Mouse (Mus musculus) hindbrain, embryonic 16.5 days (tissue): ENCODE data around the gene Mroh2a. TPM values are rescaled to one million over a fixed set of nuclear protein-coding genes. Genes with fewer than 3 reads are reported as not detected.

Experiments
- ATAC-seq: fragments of 200-750 bp; cut with Nextera tagmentation; 2 replicates; pipeline ENCODE4 v1.8.0; 2017; ENCODE audit warnings: moderate TSS enrichment, moderate library complexity
- H3K27ac ChIP-seq: fragments of 300-500 bp; sonication (generic); 2 replicates; pipeline ENCODE4 v1.5.1; 2014; ENCODE audit warnings: low read depth, mild to moderate bottlenecking, control low read depth, low read length, moderate library complexity
- H3K27me3 ChIP-seq: fragments of 300-500 bp; sonication (generic); replicated peaks from 2 replicates; pipeline ENCODE4 v1.6.1; 2014; ENCODE audit warnings: low read length; ENCODE audit not compliant: control insufficient read depth, insufficient read depth
- H3K36me3 ChIP-seq: fragments of 300-500 bp; sonication (generic); 2 replicates; pipeline ENCODE4 v1.6.1; 2014; ENCODE audit warnings: mild to moderate bottlenecking, low read length, moderate library complexity, mixed read lengths; ENCODE audit not compliant: control insufficient read depth, insufficient read depth
- H3K4me1 ChIP-seq: fragments of 300-500 bp; sonication (generic); 2 replicates; pipeline ENCODE4 v1.6.1; 2014; ENCODE audit warnings: low read depth, low read length; ENCODE audit not compliant: control insufficient read depth, insufficient read depth
- H3K4me2 ChIP-seq: fragments of 300-500 bp; sonication (generic); 2 replicates; pipeline ENCODE4 v1.6.1; 2014; ENCODE audit warnings: mild to moderate bottlenecking, low read length, control low read depth, moderate library complexity
- H3K4me3 ChIP-seq: fragments of 300-500 bp; sonication (generic); 2 replicates; pipeline ENCODE4 v1.5.1; 2014; ENCODE audit warnings: mild to moderate bottlenecking, low read length, control low read depth, moderate library complexity
- H3K9ac ChIP-seq: fragments of 300-500 bp; sonication (generic); 2 replicates; pipeline ENCODE4 v1.6.1; 2014; ENCODE audit warnings: low read depth, mild to moderate bottlenecking, control low read depth, low read length, moderate library complexity
- H3K9me3 ChIP-seq: fragments of 300-500 bp; sonication (generic); 2 replicates; pipeline ENCODE4 v1.6.1; 2014; ENCODE audit warnings: mild to moderate bottlenecking, low read length, moderate library complexity; ENCODE audit not compliant: control insufficient read depth
- WGBS: fragments of 180-500 bp; shearing (Covaris S2); extraction: QIAGEN DNeasy Blood & Tissue Kit; methylation state at CpG from one replicate; pipeline ENCODE4 v1.1.7; 2014; 5-methylcytosine and 5-hydroxymethylcytosine counted together
- polyA plus RNA-seq: library from polyadenylated mRNA; unstranded; fragments of >200 nt; fragmentation: Nextera tagmentation; extraction: Ambion mirVana; gene quantifications from 2 replicates; pipeline ENCODE4 v1.2.1, GENCODE M21; 2015

Gene Mroh2a
- polyA plus RNA-seq, 1 experiment from 2014 or later, result 0.45 TPM

DNA sequence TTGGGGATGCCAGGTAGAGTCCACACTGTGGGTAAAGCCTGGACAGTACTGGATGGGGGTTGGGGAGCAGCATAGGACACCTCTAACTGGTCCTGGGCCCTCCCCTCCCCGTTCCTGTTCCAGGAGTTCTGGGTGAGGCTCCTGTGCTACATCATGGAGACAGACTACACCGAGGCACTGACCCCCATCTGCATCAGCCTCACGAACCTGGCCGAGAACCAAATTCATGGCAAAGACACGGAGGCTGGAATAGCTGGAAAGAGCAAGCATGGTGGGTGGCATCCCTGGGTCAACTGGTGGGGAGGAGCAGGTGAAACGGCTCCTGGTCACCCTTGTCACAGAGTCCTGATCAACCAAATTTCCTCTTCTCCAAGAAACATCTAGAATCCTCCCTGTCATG, 12.0 kb downstream of the Mroh2a start:
- Histone ChIP-seq H3K9me3 (peaks cover 92% of the 10 kb centered on the region), H3K27me3 (no peaks in the 10 kb centered on the region), H3K4me3 (no peak overlapping the region), H3K36me3 (no peaks in the 10 kb centered on the region), H3K27ac (no peak overlapping the region), H3K4me2 (no peak overlapping the region), H3K9ac (no peak overlapping the region), H3K4me1 (no peaks in the 10 kb centered on the region)
- 0 out of 2 replicates have a peak, but pooled peaks have one; percentile 5 for ATAC-seq
- 81% methylated on average over 6 of the region's 6 CpGs for WGBS

- H3K9ac ChIP-seq, result no peak overlapping the region
- no peak overlapping the region for H3K4me2 ChIP-seq
- no peak overlapping the region for H3K4me3 ChIP-seq
- peaks cover 90% of the 10 kb centered on the region for H3K9me3 ChIP-seq
- 77% methylated on average over 5 of the region's 5 CpGs for WGBS
- no peaks in the 10 kb centered on the region for H3K36me3 ChIP-seq
- no peak for ATAC-seq
- no peaks in the 10 kb centered on the region for H3K27me3 ChIP-seq
- H3K27ac ChIP-seq, result no peak overlapping the region
- H3K4me1 ChIP-seq, result no peaks in the 10 kb centered on the region
These were observed 13.3 kb downstream of the Mroh2a start for GRCm38 (mm10) chr1:88240072-88240471.

DNA sequence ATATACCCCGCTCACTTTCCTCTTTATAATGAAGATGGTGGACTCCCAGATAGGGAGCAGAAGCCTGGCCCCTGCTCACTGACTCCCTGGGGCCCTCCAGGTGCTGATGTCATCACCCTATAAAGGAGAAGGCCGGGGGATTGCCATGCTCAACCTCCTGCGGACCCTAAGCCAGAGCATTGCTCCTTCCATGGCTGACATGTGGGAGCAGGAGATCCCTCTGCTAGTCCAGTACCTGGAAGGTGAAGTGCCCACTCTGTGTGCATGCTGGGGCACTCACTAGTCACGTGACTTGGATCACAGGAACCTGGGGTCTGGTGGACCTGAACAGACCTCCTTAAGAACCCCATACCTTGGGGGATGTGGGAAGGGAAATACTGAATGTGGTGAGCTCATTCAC, 13.8 kb downstream of the Mroh2a start:
- Histone ChIP-seq H3K27ac (no peak overlapping the region), H3K9me3 (peaks cover 90% of the 10 kb centered on the region), H3K27me3 (no peaks in the 10 kb centered on the region), H3K9ac (no peak overlapping the region), H3K4me3 (no peak overlapping the region), H3K4me2 (no peak overlapping the region), H3K4me1 (no peaks in the 10 kb centered on the region), H3K36me3 (no peaks in the 10 kb centered on the region)
- no peak for ATAC-seq
- WGBS, result 75% methylated on average over 4 of the region's 4 CpGs

DNA sequence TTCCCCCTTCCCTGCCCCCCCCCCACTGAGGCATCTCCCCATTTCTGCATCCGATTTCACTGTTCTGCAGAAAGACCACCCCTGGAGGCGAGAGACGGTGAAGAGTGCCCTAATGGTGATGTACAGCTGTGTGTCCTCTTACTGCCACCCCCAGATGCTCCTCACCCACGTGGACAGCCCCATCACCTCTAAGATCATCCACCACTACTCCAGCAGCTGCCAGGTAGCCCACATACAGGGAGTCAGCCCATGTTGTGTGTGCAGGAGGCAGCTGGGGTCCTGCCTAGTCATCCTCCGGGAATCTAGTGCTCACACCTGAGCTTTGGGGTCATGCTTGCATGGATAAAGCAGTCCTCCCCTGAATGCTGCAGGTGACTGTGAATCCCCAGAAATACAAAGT, 17.1 kb downstream of the Mroh2a start:
- H3K27me3 ChIP-seq, result no peaks in the 10 kb centered on the region
- no peaks in the 10 kb centered on the region for H3K4me1 ChIP-seq
- WGBS, result 69% methylated on average over 5 of the region's 5 CpGs
- H3K9me3 ChIP-seq, result peaks cover 90% of the 10 kb centered on the region
- ATAC-seq, result no peak
- H3K9ac ChIP-seq, result no peak overlapping the region
- no peaks in the 10 kb centered on the region for H3K36me3 ChIP-seq
- no peak overlapping the region for H3K27ac ChIP-seq
- H3K4me3 ChIP-seq, result no peak overlapping the region
- no peak overlapping the region for H3K4me2 ChIP-seq

DNA sequence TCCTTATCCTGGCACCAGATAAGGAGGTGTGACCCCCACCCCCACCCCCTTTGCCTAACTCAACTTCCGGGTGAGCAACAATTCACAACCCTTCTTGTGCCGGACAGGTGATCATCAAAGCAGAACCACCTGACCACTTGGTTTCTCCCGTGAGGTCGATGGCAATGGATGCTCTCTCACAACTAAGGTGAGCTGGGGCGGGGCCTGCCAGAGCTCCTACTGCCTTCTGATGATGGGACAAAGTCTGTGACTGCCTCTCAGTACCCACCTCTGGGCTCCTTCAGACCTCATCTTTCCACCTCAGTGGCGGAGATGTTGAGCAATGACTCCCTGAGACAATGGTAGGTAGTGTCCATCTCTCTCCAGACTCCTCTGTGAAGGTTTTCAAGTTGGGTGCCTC, 19.1 kb downstream of the Mroh2a start:
- H3K27ac ChIP-seq, result no peak overlapping the region
- H3K9me3 ChIP-seq, result peaks cover 90% of the 10 kb centered on the region
- no peaks in the 10 kb centered on the region for H3K27me3 ChIP-seq
- no peak overlapping the region for H3K9ac ChIP-seq
- H3K4me3 ChIP-seq, result no peak overlapping the region
- no peaks in the 10 kb centered on the region for H3K4me1 ChIP-seq
- no peak for ATAC-seq
- H3K36me3 ChIP-seq, result no peaks in the 10 kb centered on the region
- no peak overlapping the region for H3K4me2 ChIP-seq
- 81% methylated on average over 6 of the region's 6 CpGs for WGBS

DNA sequence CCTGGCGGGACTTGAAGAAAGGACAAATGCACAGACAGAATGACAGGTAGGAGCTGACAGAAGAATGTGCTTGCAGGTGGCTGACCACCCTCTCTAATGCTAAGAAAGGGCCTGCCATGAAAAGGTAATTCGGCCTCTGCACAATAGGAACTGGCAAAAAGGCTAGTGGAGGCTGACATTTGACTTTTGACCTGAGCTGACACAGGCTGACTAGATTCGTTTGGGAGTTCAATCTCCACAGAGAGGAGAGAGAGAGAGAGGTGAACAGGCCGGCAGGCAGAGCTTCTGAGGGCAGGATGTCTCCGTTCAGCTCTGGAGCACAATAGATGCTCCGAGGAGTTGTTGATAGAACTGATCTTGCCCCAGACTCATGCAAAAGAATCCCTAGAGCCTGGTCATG, 19.6 kb downstream of the Mroh2a start:
- 41% methylated on average over 6 of the region's 6 CpGs for WGBS
- H3K36me3 ChIP-seq, result no peaks in the 10 kb centered on the region
- ATAC-seq, result no peak

GRCm38 (mm10) chr1:88247660-88248059, 20.9 kb downstream of the Mroh2a start:
- H3K4me3 ChIP-seq, result no peak overlapping the region
- H3K4me1 ChIP-seq, result no peaks in the 10 kb centered on the region
- no peak overlapping the region for H3K27ac ChIP-seq
- H3K9ac ChIP-seq, result no peak overlapping the region
- ATAC-seq, result no peak
- H3K4me2 ChIP-seq, result no peak overlapping the region
- H3K27me3 ChIP-seq, result no peaks in the 10 kb centered on the region
- H3K9me3 ChIP-seq, result peaks cover 89% of the 10 kb centered on the region
- 51% methylated on average over 2 of the region's 2 CpGs for WGBS
- no peaks in the 10 kb centered on the region for H3K36me3 ChIP-seq

More for the DNA sequence above, 19.6 kb downstream of the Mroh2a start:
- H3K9me3 ChIP-seq, result peaks cover 90% of the 10 kb centered on the region
- H3K4me3 ChIP-seq, result no peak overlapping the region
- no peak overlapping the region for H3K27ac ChIP-seq
- H3K4me2 ChIP-seq, result no peak overlapping the region
- no peak overlapping the region for H3K9ac ChIP-seq
- H3K4me1 ChIP-seq, result no peaks in the 10 kb centered on the region
- H3K27me3 ChIP-seq, result no peaks in the 10 kb centered on the region

- 73% methylated on average over 4 of the region's 4 CpGs for WGBS
- no peak for ATAC-seq
- H3K9me3 ChIP-seq, result peaks cover 91% of the 10 kb centered on the region
- H3K4me3 ChIP-seq, result no peak overlapping the region
- H3K36me3 ChIP-seq, result no peaks in the 10 kb centered on the region
- H3K4me1 ChIP-seq, result no peaks in the 10 kb centered on the region
- H3K27me3 ChIP-seq, result no peaks in the 10 kb centered on the region
- H3K4me2 ChIP-seq, result no peak overlapping the region
- H3K9ac ChIP-seq, result no peak overlapping the region
- H3K27ac ChIP-seq, result no peak overlapping the region
These were observed 21.9 kb downstream of the Mroh2a start for GRCm38 (mm10) chr1:88248658-88249057.

GRCm38 (mm10) chr1:88249596-88249995, 22.8 kb downstream of the Mroh2a start:
- no peak overlapping the region for H3K9ac ChIP-seq

GRCm38 (mm10) chr1:88250023-88250422, 23.2 kb downstream of the Mroh2a start:
- H3K4me1 ChIP-seq, result no peaks in the 10 kb centered on the region
- no peak for ATAC-seq
- no peaks in the 10 kb centered on the region for H3K36me3 ChIP-seq
- no peak overlapping the region for H3K4me3 ChIP-seq
- no peaks in the 10 kb centered on the region for H3K27me3 ChIP-seq
- H3K9ac ChIP-seq, result no peak overlapping the region
- H3K4me2 ChIP-seq, result no peak overlapping the region
- peaks cover 88% of the 10 kb centered on the region for H3K9me3 ChIP-seq
- no peak overlapping the region for H3K27ac ChIP-seq
- 82% methylated on average over 5 of the region's 5 CpGs for WGBS

More at GRCm38 (mm10) chr1:88249596-88249995, 22.8 kb downstream of the Mroh2a start:
- H3K4me1 ChIP-seq, result no peaks in the 10 kb centered on the region
- H3K4me2 ChIP-seq, result no peak overlapping the region
- H3K9me3 ChIP-seq, result peaks cover 88% of the 10 kb centered on the region
- H3K27ac ChIP-seq, result no peak overlapping the region
- H3K36me3 ChIP-seq, result no peaks in the 10 kb centered on the region
- WGBS, result 80% methylated on average over 7 of the region's 7 CpGs
- H3K27me3 ChIP-seq, result no peaks in the 10 kb centered on the region
- no peak overlapping the region for H3K4me3 ChIP-seq
- no peak for ATAC-seq
